Mouse (Mus musculus): ENCODE results near the gene Lhx3.

Gene Lhx3

GRCm38 (mm10) chr2:26201926-26202848 lies 5.9 kb downstream of the Lhx3 start:
- no peak for DNase-seq (ENCODE audit: low read depth)

- DNase-seq (ENCODE audit: low read depth), result no peak
Measured at GRCm38 (mm10) chr2:26198488-26198887, 9.6 kb downstream of the Lhx3 start.

GRCm38 (mm10) chr2:26194552-26195339 lies 13.3 kb downstream of the Lhx3 start:
- peak; percentile 22 for DNase-seq (ENCODE audit: low read depth)

DNA sequence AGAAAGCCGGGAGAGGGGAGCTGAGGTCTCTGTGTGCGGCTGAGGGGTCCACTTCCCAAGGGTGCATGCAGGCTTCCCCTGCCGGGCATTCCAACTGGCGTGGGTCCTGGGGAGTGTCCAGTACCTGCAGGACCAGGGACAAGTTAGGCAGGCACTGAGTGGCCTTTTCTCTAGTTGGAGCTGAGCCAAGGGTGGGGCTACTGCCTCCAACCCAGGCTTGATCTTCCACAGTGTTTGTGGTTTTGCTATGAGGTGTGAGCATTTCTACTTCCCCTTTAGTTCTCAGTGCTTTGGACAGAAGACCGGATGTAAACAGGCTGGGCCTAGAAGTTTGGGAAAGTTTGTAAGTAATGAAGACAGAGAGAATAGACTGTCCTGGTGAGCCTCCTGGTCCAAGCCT lies 19.6 kb downstream of the Lhx3 start:
- peak; percentile 31 for DNase-seq (ENCODE audit: low read depth)

- DNase-seq (ENCODE audit: low read depth), result no peak
Measured at GRCm38 (mm10) chr2:26184352-26184751, 23.7 kb downstream of the Lhx3 start.

- DNase-seq (ENCODE audit: low read depth), result peak; percentile 52
Measured at GRCm38 (mm10) chr2:26182646-26183045, 25.4 kb downstream of the Lhx3 start.

- no peak for DNase-seq (ENCODE audit: low read depth)
Measured at GRCm38 (mm10) chr2:26177189-26177588, 30.9 kb downstream of the Lhx3 start.

DNA sequence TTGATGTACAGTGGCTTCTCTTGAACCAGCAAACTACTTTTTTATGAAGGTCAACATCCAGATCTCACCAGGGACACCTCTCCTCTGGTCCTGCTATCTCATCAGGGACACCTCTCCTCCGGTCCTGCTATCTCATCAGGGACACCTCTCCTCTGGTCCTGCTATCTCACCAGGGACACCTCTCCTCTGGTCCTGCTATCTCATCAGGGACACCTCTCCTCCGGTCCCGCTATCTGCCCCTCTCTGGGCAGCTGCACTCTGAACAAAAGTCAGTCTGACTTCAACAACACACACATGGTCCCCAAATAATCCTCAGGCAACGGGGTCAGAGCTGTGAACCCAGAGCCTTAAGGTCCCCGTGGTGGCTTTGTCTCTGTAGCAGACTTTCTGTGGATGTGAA lies 31.4 kb downstream of the Lhx3 start:
- DNase-seq (ENCODE audit: low read depth), result no peak

GRCm38 (mm10) chr2:26175191-26175590 lies 32.9 kb downstream of the Lhx3 start:
- DNase-seq (ENCODE audit: low read depth), result no peak

- DNase-seq (ENCODE audit: low read depth), result no peak
Measured at GRCm38 (mm10) chr2:26172166-26172565, 35.9 kb downstream of the Lhx3 start.

GRCm38 (mm10) chr2:26170376-26170775 lies 37.7 kb downstream of the Lhx3 start:
- no peak for DNase-seq (ENCODE audit: low read depth)

- no peak for DNase-seq (ENCODE audit: low read depth)
Measured at GRCm38 (mm10) chr2:26168843-26169579, 39.1 kb downstream of the Lhx3 start.

DNA sequence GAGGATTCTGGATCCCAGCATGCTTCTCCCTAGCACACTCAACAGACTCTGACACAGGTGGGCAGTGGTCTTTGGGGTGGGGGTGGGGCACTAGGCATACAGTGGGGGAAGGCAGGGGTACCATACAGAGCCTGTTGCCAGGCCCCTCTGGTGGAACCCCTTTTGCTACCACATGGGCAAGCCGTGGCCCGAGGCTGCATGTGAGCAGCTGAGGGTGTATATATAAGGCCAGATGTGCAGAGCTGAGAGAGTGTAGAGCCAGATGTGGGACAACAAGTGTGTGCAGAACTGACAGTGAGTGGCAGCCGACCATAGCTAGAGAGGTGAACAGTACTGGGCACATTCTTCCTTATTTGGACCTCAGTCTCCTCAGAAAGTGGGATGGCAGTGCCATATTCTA lies 41.2 kb downstream of the Lhx3 start:
- no peak for DNase-seq (ENCODE audit: low read depth)

DNA sequence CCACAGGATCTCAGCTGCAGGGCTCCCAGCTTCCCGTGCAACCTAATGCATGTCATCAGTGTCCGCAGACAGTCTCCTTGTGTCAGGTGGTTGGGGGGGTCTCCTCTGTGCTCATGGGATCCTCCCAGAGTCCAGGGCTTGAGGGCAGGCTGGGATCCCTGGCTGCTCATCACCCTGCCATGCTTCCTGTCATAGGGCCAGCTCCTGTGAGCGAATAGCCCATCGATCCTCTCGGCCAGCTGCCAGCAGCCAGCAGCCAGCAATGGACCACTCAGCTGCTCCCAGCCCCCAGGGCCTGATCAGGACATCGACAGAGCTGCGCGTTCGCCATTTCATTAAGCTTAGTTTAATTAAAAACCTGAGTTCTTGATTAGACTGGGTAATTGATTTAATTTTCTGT lies 50.0 kb downstream of the Lhx3 start:
- no peak for DNase-seq (ENCODE audit: low read depth)

GRCm38 (mm10) chr2:26156191-26156977 lies 51.7 kb downstream of the Lhx3 start:
- no peak for DNase-seq (ENCODE audit: low read depth)

- DNase-seq (ENCODE audit: low read depth), result no peak
Measured at GRCm38 (mm10) chr2:26155737-26156136, 52.4 kb downstream of the Lhx3 start.

DNA sequence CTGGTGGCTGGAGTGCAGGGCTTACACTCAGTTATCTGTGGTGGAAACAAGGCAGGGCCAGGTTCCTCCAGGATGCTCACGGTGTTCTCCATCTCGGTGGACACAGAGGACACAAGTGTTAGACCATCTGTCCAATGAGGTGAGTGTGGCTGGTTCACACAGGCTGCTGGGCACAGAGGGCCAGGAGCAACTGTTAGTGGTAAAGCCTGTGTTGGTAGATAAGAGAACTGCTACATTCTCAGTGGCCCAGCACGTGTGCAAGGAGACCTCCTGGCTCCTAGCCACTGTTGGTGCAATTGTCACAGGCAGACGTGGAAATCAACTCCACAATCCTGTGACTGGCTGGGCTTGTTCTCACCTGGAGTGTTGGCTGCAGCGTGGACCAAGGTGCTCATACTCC lies 53.5 kb downstream of the Lhx3 start:
- DNase-seq (ENCODE audit: low read depth), result no peak

DNA sequence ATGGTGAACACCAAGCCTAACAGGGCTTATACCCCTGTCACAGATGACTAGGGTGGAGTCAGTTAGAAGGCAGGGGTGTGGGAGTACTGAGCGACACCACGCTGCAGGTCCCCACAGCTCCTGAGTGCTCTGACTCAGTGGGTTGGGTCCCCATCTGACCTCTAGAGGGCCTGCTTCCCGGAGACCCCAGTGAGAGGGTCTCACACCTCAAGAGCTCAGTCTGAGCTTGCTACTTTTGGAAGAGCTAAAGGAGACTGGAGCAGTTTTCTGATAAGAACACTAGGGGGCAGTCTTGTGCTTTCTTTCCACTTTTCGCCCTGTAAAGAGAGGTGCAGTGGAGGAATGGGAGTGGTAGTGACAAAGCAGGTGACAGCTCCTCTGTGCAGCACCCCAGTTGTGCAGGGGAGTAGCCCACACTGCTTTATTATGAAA lies 54.2 kb downstream of the Lhx3 start:
- peak; percentile 75 for DNase-seq (ENCODE audit: low read depth)

- peak; percentile 77 for DNase-seq (ENCODE audit: low read depth)
Measured at GRCm38 (mm10) chr2:26153295-26153694, 54.8 kb downstream of the Lhx3 start.

Measured in NIH3T3 (cell line).